Mouse (Mus musculus): ENCODE results near the gene Msx1.

The Msx1 gene

DNA sequence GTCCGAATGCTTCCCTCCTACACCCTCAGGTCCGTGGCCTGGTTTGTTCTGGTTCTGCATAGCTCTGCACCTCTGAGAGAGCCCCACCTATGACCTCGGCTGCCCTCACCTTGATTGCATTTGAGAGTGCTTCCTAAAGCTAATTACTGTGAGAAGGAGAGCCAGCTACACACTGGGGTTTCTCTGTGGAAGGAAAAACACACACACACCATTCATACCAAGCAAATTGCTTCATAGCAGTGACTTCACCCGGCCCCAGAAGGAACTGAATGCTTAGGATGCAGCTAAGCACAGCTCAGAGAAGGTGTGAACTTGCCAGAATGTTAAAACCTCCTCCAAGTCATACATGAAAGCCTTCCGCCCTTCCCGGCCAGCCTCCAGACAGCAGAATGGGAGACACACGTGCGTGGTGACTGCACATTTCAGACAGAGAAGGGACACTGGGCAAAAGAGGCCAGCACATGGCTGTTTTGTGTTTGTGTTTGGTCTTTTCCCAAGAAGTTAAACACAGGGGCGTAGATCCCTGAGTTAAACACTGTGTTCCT, 39.5 kb downstream of the Msx1 start:
- DNase-seq: no peak

- DNase-seq: no peak
These were observed 41.1 kb downstream of the Msx1 start for GRCm38 (mm10) chr5:37783306-37783705.

DNA sequence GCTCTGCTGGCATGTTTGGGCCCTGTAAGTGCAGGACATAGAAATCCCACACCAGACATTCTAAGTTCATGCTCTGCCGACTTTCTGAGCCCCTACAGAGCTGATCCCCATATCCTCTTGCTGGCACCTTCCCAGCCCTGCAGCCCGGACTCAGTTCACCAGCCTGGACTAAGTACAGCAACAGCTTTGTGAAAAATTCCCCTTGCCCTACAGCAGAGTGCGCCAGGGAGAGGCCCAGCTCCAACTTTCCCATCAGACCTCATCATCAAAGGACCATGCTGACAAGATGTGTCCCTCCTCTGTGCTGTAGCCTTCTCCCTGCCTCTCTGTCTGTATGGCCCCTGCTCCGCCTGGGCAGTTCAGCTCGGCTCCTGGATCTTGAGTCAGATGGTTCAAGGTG, 48.7 kb downstream of the Msx1 start:
- DNase-seq: no peak

GRCm38 (mm10) chr5:37774011-37774410, 50.4 kb downstream of the Msx1 start:
- no peak for DNase-seq

- no peak for DNase-seq
These were observed 53.5 kb downstream of the Msx1 start for GRCm38 (mm10) chr5:37770870-37771269.
